Mouse (Mus musculus) erythroblast, embryonic 14.5 days (primary cell): ENCODE results near the gene Hoxd13.

ENCODE experiments used
- GATA1 ChIP-seq: IDR thresholded peaks from 2 replicates; pipeline ENCODE4 v1.6.1; 2012; ENCODE audit warnings: low read length, inconsistent platforms, mixed read lengths
- TAL1 ChIP-seq: IDR thresholded peaks from 3 replicates; pipeline ENCODE4 v1.6.1; 2012; ENCODE audit warnings: low read length, inconsistent platforms, mixed read lengths

DNA sequence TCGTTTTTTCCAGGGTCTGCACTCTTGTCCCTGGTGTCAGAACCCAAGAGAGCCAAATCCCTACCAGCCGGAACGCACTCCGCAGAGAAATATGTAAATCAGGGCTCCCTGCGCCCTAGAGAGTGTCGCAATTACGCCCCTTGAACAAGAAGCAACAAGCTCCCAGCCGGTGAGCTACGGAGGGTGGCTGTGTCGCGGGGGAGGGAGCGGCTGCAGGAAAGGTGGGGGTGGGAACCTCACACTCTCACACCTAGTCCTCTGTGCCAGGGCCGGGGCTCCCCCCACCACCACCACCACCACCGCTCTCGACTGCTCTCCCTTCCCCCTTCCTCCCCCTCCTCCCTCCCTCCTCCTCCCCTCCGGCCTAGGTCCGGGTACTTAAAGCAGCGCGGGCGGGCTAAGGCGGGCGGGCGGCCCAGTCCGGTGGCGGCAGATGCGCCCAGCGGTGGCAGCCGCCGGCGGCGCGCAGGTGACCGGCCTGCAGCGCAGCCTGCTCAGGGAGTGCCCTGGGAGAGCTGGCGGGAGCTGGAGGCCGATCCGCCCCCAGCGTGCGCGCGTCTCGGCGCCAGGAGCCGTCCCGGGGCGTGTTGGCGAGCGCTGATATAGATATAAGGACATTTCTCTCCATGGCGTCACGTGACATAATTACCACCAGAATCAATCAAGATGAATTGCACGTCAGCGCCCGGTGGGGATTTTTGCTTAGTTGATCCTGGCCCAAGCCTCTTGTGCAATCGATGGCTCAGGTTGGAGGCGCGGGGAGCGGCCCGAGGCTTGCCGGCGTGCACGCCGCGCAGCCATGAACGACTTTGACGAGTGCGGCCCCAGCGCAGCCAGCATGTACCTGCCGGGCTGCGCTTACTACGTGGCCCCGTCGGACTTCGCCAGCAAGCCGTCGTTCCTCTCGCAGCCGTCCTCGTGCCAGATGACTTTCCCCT, 13.8 kb downstream of the Hoxd13 start:
- TF ChIP-seq TAL1 (no peak), GATA1 (no peak)
